Mouse (Mus musculus): ENCODE results near the gene Vsnl1.

DNA sequence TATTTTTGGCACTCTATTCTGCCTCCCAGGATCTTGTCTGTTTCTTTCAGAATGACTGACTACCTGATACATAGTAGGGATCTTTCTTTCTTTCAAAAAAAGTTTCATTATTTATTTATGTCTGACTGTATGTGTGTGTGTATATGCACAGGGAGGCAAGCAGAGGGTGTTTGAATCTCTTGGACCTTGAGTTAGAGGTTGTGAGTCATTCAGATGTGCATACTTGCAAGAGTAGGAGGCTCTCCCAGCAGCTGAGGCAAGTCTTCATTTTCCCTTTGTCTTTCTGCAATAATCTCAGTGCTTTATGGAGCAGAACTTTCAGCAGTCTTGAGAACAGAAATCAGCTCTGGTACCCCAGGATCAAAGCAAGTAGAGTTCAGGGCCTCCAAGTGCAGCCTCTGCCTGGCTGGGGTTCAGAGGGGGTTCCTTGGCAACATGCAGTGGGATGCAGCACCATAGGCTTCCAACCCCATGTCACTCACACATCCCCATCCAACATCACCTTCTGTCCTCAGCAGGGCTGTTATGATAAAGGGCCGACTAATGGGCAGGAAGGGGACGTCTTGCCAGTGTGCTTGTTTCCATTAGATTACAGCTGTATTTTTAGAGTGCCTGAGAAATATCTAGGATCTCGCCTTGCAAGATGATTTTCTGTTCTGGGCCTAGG, 69.2 kb downstream of the Vsnl1 start:
- TF ChIP-seq POLR2A (IDR thresholded peaks at IDR 0.05; ENCODE audit: insufficient read length, low read depth) (no peak), TCF12 (IDR thresholded peaks at IDR 0.05; ENCODE audit: insufficient read depth, poor library complexity, severe bottlenecking) (no peak), MYOD1 (IDR thresholded peaks at IDR 0.05; ENCODE audit: control insufficient read depth in 1 of 3, insufficient read length in 2 of 3, low read depth in 2 of 3) (no peak), MAX (IDR thresholded peaks at IDR 0.05; ENCODE audit: low read depth) (no peak), USF1 (IDR thresholded peaks at IDR 0.05; ENCODE audit: low read depth) (no peak), MYOG (IDR thresholded peaks at IDR 0.05; ENCODE audit: control insufficient read depth in 1 of 3, insufficient read depth in 1 of 3, insufficient read length in 2 of 3, low read depth in 2 of 3) (no peak), CEBPB (IDR thresholded peaks at IDR 0.05; ENCODE audit: insufficient read depth, poor library complexity, severe bottlenecking) (no peak), TCF3 (IDR thresholded peaks at IDR 0.05; ENCODE audit: insufficient read length, low read depth) (no peak), E2F4 (IDR thresholded peaks at IDR 0.05; ENCODE audit: insufficient read depth) (no peak), SRF (IDR thresholded peaks at IDR 0.05; ENCODE audit: control insufficient read depth, insufficient read length, low read depth) (no peak)

Measured in myocyte (in vitro differentiated cells).